Mouse (Mus musculus): ENCODE data around the gene Zfp28.
"Not testable (repeated sequence)": the region's sequence is repeated elsewhere in the genome, so short reads cannot be mapped to it uniquely, and the experiment has no call there.

Zfp28 gene

GRCm38 (mm10) chr7:6383044-6383455 lies at the start of gene Zfp28:
Gene Zfp28, plus strand, starts transcription at chr7:6383295.
- peak; percentile 86 to 92 for DNase-seq (ENCODE audit: low spot score in 2 of 2)

GRCm38 (mm10) chr7:6339865-6340264 lies 43.2 kb upstream of the Zfp28 start:
- no peak for DNase-seq (ENCODE audit: low spot score in 2 of 2)

- peak; percentile 85 to 91 for DNase-seq (ENCODE audit: low spot score in 2 of 2)
Observed at GRCm38 (mm10) chr7:6343501-6344071, 39.5 kb upstream of the Zfp28 start, which contains the start of gene Gm3854. Gene Gm3854, plus strand, starts transcription at chr7:6343759.

GRCm38 (mm10) chr7:6344124-6344523 lies 39.0 kb upstream of the Zfp28 start:
- no peak for DNase-seq (ENCODE audit: low spot score in 2 of 2)

GRCm38 (mm10) chr7:6358121-6358520 lies 25.0 kb upstream of the Zfp28 start:
- DNase-seq (ENCODE audit: low spot score in 2 of 2), result no peak

- no peak for DNase-seq (ENCODE audit: low spot score in 2 of 2)
Observed at GRCm38 (mm10) chr7:6358937-6359590, 24.0 kb upstream of the Zfp28 start.

- no peak for DNase-seq (ENCODE audit: low spot score in 2 of 2)
Observed at GRCm38 (mm10) chr7:6360477-6361060, 22.5 kb upstream of the Zfp28 start.

- DNase-seq (ENCODE audit: low spot score in 2 of 2), result no peak
Observed at GRCm38 (mm10) chr7:6361756-6362155, 21.3 kb upstream of the Zfp28 start.

GRCm38 (mm10) chr7:6362268-6363046 lies 20.6 kb upstream of the Zfp28 start:
- peak; percentile 96 to 98 for DNase-seq (ENCODE audit: low spot score in 2 of 2)

GRCm38 (mm10) chr7:6363047-6363488 lies 20.0 kb upstream of the Zfp28 start, which contains the start of gene Zfp78:
Gene Zfp78, plus strand, starts transcription at chr7:6363280.
- DNase-seq (ENCODE audit: low spot score in 2 of 2), result peak; percentile 81 to 86

GRCm38 (mm10) chr7:6364761-6365160 lies 18.3 kb upstream of the Zfp28 start:
- DNase-seq (ENCODE audit: low spot score in 2 of 2), result no peak

- DNase-seq (ENCODE audit: low spot score in 2 of 2), result no peak
Observed at GRCm38 (mm10) chr7:6367185-6367584, 15.9 kb upstream of the Zfp28 start.

- not testable (repeated sequence) for DNase-seq (ENCODE audit: low spot score in 2 of 2)
Observed at GRCm38 (mm10) chr7:6368146-6368545, 14.9 kb upstream of the Zfp28 start.

- DNase-seq (ENCODE audit: low spot score in 2 of 2), result no peak
Observed at GRCm38 (mm10) chr7:6369460-6369859, 13.6 kb upstream of the Zfp28 start.

- DNase-seq (ENCODE audit: low spot score in 2 of 2), result no peak
Observed at GRCm38 (mm10) chr7:6372993-6373392, 10.1 kb upstream of the Zfp28 start.

- peak; percentile 73 to 77 for DNase-seq (ENCODE audit: low spot score in 2 of 2)
Observed at GRCm38 (mm10) chr7:6378441-6378840, 4.7 kb upstream of the Zfp28 start.

- no peak for DNase-seq (ENCODE audit: low spot score in 2 of 2)
Observed at GRCm38 (mm10) chr7:6381431-6381830, 1.7 kb upstream of the Zfp28 start.

GRCm38 (mm10) chr7:6384011-6384410 lies 916 bp downstream of the Zfp28 start:
- no peak for DNase-seq (ENCODE audit: low spot score in 2 of 2)

- no peak for DNase-seq (ENCODE audit: low spot score in 2 of 2)
Observed at GRCm38 (mm10) chr7:6386995-6387394, 3.9 kb downstream of the Zfp28 start.

GRCm38 (mm10) chr7:6388971-6389370 lies 5.9 kb downstream of the Zfp28 start:
- no peak for DNase-seq (ENCODE audit: low spot score in 2 of 2)

GRCm38 (mm10) chr7:6389449-6389848 lies 6.4 kb downstream of the Zfp28 start:
- DNase-seq (ENCODE audit: low spot score in 2 of 2), result no peak

All from right cerebral cortex, adult 2 months (tissue).